ENCODE assay signal across 17 mouse cellular contexts in genomic region chr8:94863897-94864673, GRCm38 (mm10). TPM values are rescaled to one million over a fixed set of nuclear protein-coding genes. Genes with fewer than 3 reads are reported as not detected.
DNase-seq lines count a peak whose midpoint lies in the region; ATAC-seq and TF ChIP-seq lines count a peak whose summit lies in the region.
"Had no signal": no experiment of that assay in that cellular context is flagged by ENCODE, and none has a peak within 500 bp of the region (broad histone marks: within the 10 kb centered on the region; RNA-seq: fewer than 3 reads in every experiment).

No protein-coding gene starts in this region.

- no peak overlapping the region for H3K4me3 ChIP-seq in heart, embryonic 10.5 days
- no peak overlapping the region for H3K4me3 ChIP-seq in kidney, postnatal 0 days (replicated peaks; ENCODE audit: low read depth, low read length)
- no peak overlapping the region for H3K4me3 ChIP-seq in kidney, embryonic 15.5 days (replicated peaks)
- no peak overlapping the region for H3K4me3 ChIP-seq in midbrain, postnatal 0 days (ENCODE audit: low read depth, low read length)
- no peak overlapping the region for H3K4me3 ChIP-seq in midbrain, embryonic 13.5 days (replicated peaks)
- no peak overlapping the region for H3K4me3 ChIP-seq in stomach, postnatal 0 days (ENCODE audit: low read depth, low read length)
- H3K4me3 ChIP-seq: neural tube, embryonic 13.5 days had no signal

- no peak overlapping the region for H3K4me2 ChIP-seq in kidney, postnatal 0 days (ENCODE audit: low read length)
- H3K4me2 ChIP-seq in kidney, embryonic 15.5 days = no peak overlapping the region
- no peak overlapping the region for H3K4me2 ChIP-seq in midbrain, postnatal 0 days (ENCODE audit: low read depth, low read length, poor library complexity, severe bottlenecking)
- no peak overlapping the region for H3K4me2 ChIP-seq in midbrain, embryonic 13.5 days (replicated peaks)
- no peak overlapping the region for H3K4me2 ChIP-seq in stomach, postnatal 0 days (replicated peaks; ENCODE audit: low read depth)
- H3K4me2 ChIP-seq: hindbrain, embryonic 14.5 days; midbrain, embryonic 11.5 days; neural tube, embryonic 13.5 days had no signal

- H3K27me3 ChIP-seq in heart, embryonic 10.5 days (ENCODE audit: insufficient read depth, poor library complexity, severe bottlenecking) = no peaks in the 10 kb centered on the region
- no peaks in the 10 kb centered on the region for H3K27me3 ChIP-seq in kidney, postnatal 0 days (ENCODE audit: insufficient read depth, low read length)
- no peaks in the 10 kb centered on the region for H3K27me3 ChIP-seq in kidney, embryonic 15.5 days
- no peaks in the 10 kb centered on the region for H3K27me3 ChIP-seq in midbrain, postnatal 0 days (ENCODE audit: insufficient read depth, low read length)
- H3K27me3 ChIP-seq in midbrain, embryonic 13.5 days = no peaks in the 10 kb centered on the region
- no peaks in the 10 kb centered on the region for H3K27me3 ChIP-seq in stomach, postnatal 0 days (ENCODE audit: control insufficient read depth, insufficient read depth, low read length)
- H3K27me3 ChIP-seq: CH12.LX; neural tube, embryonic 13.5 days had no signal

- WGBS in heart, embryonic 10.5 days = 71% methylated on average over 10 of the region's 10 CpGs
- 81% methylated on average over 10 of the region's 10 CpGs for WGBS in kidney, postnatal 0 days
- WGBS in kidney, embryonic 15.5 days = 82% methylated on average over 10 of the region's 10 CpGs
- 78% methylated on average over 10 of the region's 10 CpGs for WGBS in midbrain, postnatal 0 days
- 84% methylated on average over 10 of the region's 10 CpGs for WGBS in midbrain, embryonic 13.5 days
- WGBS in stomach, postnatal 0 days = 69% methylated on average over 10 of the region's 10 CpGs

- no peak for TF ChIP-seq EP300 in stomach, postnatal 0 days (optimal IDR thresholded peaks at IDR 0.05)

- no peak overlapping the region for H3K27ac ChIP-seq in heart, embryonic 10.5 days
- no peak overlapping the region for H3K27ac ChIP-seq in kidney, postnatal 0 days
- no peak overlapping the region for H3K27ac ChIP-seq in kidney, embryonic 15.5 days
- no peak overlapping the region for H3K27ac ChIP-seq in midbrain, postnatal 0 days (ENCODE audit: low read depth, low read length)
- no peak overlapping the region for H3K27ac ChIP-seq in midbrain, embryonic 13.5 days
- no peak overlapping the region for H3K27ac ChIP-seq in stomach, postnatal 0 days (replicated peaks)
- H3K27ac ChIP-seq: hindbrain, embryonic 14.5 days; neural tube, embryonic 13.5 days had no signal

- peaks cover 95% of the 10 kb centered on the region for H3K36me3 ChIP-seq in heart, embryonic 10.5 days
- peaks cover 37% of the 10 kb centered on the region for H3K36me3 ChIP-seq in kidney, postnatal 0 days (ENCODE audit: insufficient read depth, low read length)
- peaks cover 92% of the 10 kb centered on the region for H3K36me3 ChIP-seq in kidney, embryonic 15.5 days
- peaks cover 53% of the 10 kb centered on the region for H3K36me3 ChIP-seq in midbrain, postnatal 0 days (ENCODE audit: insufficient read depth, low read length)
- peaks cover 73% of the 10 kb centered on the region for H3K36me3 ChIP-seq in midbrain, embryonic 13.5 days
- peaks cover 6% of the 10 kb centered on the region; the same call in 1 of the 2 replicates for H3K36me3 ChIP-seq in stomach, postnatal 0 days (ENCODE audit: control insufficient read depth, insufficient read depth, low read length)

- no peaks in the 10 kb centered on the region for H3K9me3 ChIP-seq in heart, embryonic 10.5 days
- no peaks in the 10 kb centered on the region for H3K9me3 ChIP-seq in kidney, postnatal 0 days (replicated peaks; ENCODE audit: low read length)
- no peaks in the 10 kb centered on the region for H3K9me3 ChIP-seq in kidney, embryonic 15.5 days (replicated peaks)
- no peaks in the 10 kb centered on the region for H3K9me3 ChIP-seq in midbrain, postnatal 0 days (ENCODE audit: low read length)
- H3K9me3 ChIP-seq in midbrain, embryonic 13.5 days = no peaks in the 10 kb centered on the region
- H3K9me3 ChIP-seq in stomach, postnatal 0 days (ENCODE audit: control insufficient read depth, low read length) = no peaks in the 10 kb centered on the region
- H3K9me3 ChIP-seq: neural tube, embryonic 13.5 days had no signal

- peaks cover 40% of the 10 kb centered on the region for H3K4me1 ChIP-seq in heart, embryonic 10.5 days
- no peaks in the 10 kb centered on the region; the same call in 1 of the 2 replicates for H3K4me1 ChIP-seq in kidney, postnatal 0 days (replicated peaks; ENCODE audit: insufficient read depth, low read length)
- peaks cover 12% of the 10 kb centered on the region for H3K4me1 ChIP-seq in kidney, embryonic 15.5 days
- peaks cover 10% of the 10 kb centered on the region for H3K4me1 ChIP-seq in midbrain, postnatal 0 days (ENCODE audit: insufficient read depth, low read length)
- peaks cover 21% of the 10 kb centered on the region for H3K4me1 ChIP-seq in midbrain, embryonic 13.5 days (replicated peaks)
- no peaks in the 10 kb centered on the region for H3K4me1 ChIP-seq in stomach, postnatal 0 days (replicated peaks; ENCODE audit: control insufficient read depth, insufficient read depth)

- ATAC-seq in kidney, postnatal 0 days (replicated peaks; ENCODE audit: low FRiP score, low read depth) = no peak
- no peak for ATAC-seq in kidney, embryonic 15.5 days (replicated peaks; ENCODE audit: low FRiP score)
- ATAC-seq in midbrain, postnatal 0 days (ENCODE audit: low FRiP score) = no peak
- no peak for ATAC-seq in midbrain, embryonic 13.5 days
- ATAC-seq in stomach, postnatal 0 days (ENCODE audit: low FRiP score, low TSS enrichment) = no peak
- ATAC-seq: forebrain, postnatal 0 days; intestine, embryonic 16.5 days had no signal

- H3K9ac ChIP-seq in kidney, postnatal 0 days (ENCODE audit: low read depth, low read length) = no peak overlapping the region
- H3K9ac ChIP-seq in kidney, embryonic 15.5 days = no peak overlapping the region
- H3K9ac ChIP-seq in midbrain, postnatal 0 days (replicated peaks; ENCODE audit: low read length, poor library complexity, severe bottlenecking) = no peak overlapping the region
- H3K9ac ChIP-seq in midbrain, embryonic 13.5 days (replicated peaks) = no peak overlapping the region
- H3K9ac ChIP-seq in stomach, postnatal 0 days (ENCODE audit: low read length) = no peak overlapping the region
- H3K9ac ChIP-seq: forebrain, postnatal 0 days; hindbrain, embryonic 14.5 days; neural tube, embryonic 13.5 days had no signal

- peak; percentile 29; the same call in 1 of the 2 replicates for TF ChIP-seq CTCF in kidney, postnatal 0 days (IDR thresholded peaks at IDR 0.05; ENCODE audit: low read depth)
- TF ChIP-seq CTCF in midbrain, postnatal 0 days (IDR thresholded peaks at IDR 0.05) = 0 out of 2 replicates have a peak, but pooled peaks have one; percentile 8
- TF ChIP-seq CTCF in stomach, postnatal 0 days (IDR thresholded peaks at IDR 0.05; ENCODE audit: low read depth) = peak; percentile 43

- DNase-seq in heart, adult 11 months = peak; percentile 93
- DNase-seq in heart, embryonic 10.5 days (ENCODE audit: low spot score) = no peak
- DNase-seq in kidney, postnatal 0 days (ENCODE audit: low spot score) = no peak
- no peak for DNase-seq in midbrain, postnatal 0 days (ENCODE audit: low spot score)
- DNase-seq in stomach, postnatal 0 days (ENCODE audit: low spot score) = no peak
- DNase-seq in cerebellum, adult 11 months = no peak
- DNase-seq: embryo, embryonic 11 days; forebrain, postnatal 0 days; right cerebral cortex, adult 18-20 months; thymus, postnatal 25 days had no signal

RNA-seq across cellular contexts. Expression of gene Polr2c, which starts 6.8 kb away (rescaled TPM):
- polyA plus RNA-seq in heart, embryonic 10.5 days (2016; fragmentation: Nextera tagmentation; extraction: Ambion mirVana) = 164 and 190 TPM in 2 replicates
- 129 and 132 TPM in 2 replicates for polyA plus RNA-seq in kidney, postnatal 0 days (2015; fragmentation: Nextera tagmentation; extraction: Ambion mirVana)
- 155 and 157 TPM in 2 replicates for polyA plus RNA-seq in kidney, embryonic 15.5 days (2015; fragmentation: Nextera tagmentation; extraction: Ambion mirVana)
- total RNA-seq in midbrain, postnatal 0 days (2014; rRNA removed) = 62.5 and 70.5 TPM in 2 replicates
- polyA plus RNA-seq in midbrain, postnatal 0 days (2015; fragmentation: Nextera tagmentation; extraction: Ambion mirVana) = 93.3 and 101 TPM in 2 replicates
- polyA plus RNA-seq in midbrain, embryonic 13.5 days (2015; fragmentation: Nextera tagmentation; extraction: Ambion mirVana) = 133 and 140 TPM in 2 replicates
- 70.4 and 72.7 TPM in 2 replicates for polyA plus RNA-seq in stomach, postnatal 0 days (2015; fragmentation: Nextera tagmentation; extraction: Ambion mirVana)

RNA-seq across cellular contexts. Expression of gene Dok4, which starts 12.0 kb away (rescaled TPM):
- 71.3 and 83.4 TPM in 2 replicates for polyA plus RNA-seq in heart, embryonic 10.5 days (2016; fragmentation: Nextera tagmentation; extraction: Ambion mirVana)
- polyA plus RNA-seq in kidney, postnatal 0 days (2015; fragmentation: Nextera tagmentation; extraction: Ambion mirVana) = 25.2 TPM in 2 replicates
- 27.0 and 32.8 TPM in 2 replicates for polyA plus RNA-seq in kidney, embryonic 15.5 days (2015; fragmentation: Nextera tagmentation; extraction: Ambion mirVana)
- 154 and 155 TPM in 2 replicates for total RNA-seq in midbrain, postnatal 0 days (2014; rRNA removed)
- polyA plus RNA-seq in midbrain, postnatal 0 days (2015; fragmentation: Nextera tagmentation; extraction: Ambion mirVana) = 95.0 and 104 TPM in 2 replicates
- 51.2 and 54.5 TPM in 2 replicates for polyA plus RNA-seq in midbrain, embryonic 13.5 days (2015; fragmentation: Nextera tagmentation; extraction: Ambion mirVana)
- polyA plus RNA-seq in stomach, postnatal 0 days (2015; fragmentation: Nextera tagmentation; extraction: Ambion mirVana) = 19.3 and 20.5 TPM in 2 replicates

RNA-seq across cellular contexts. Expression of gene Ciapin1, which starts 25.9 kb away (rescaled TPM):
- 148 and 158 TPM in 2 replicates for polyA plus RNA-seq in heart, embryonic 10.5 days (2016; fragmentation: Nextera tagmentation; extraction: Ambion mirVana)
- polyA plus RNA-seq in kidney, postnatal 0 days (2015; fragmentation: Nextera tagmentation; extraction: Ambion mirVana) = 112 and 129 TPM in 2 replicates
- polyA plus RNA-seq in kidney, embryonic 15.5 days (2015; fragmentation: Nextera tagmentation; extraction: Ambion mirVana) = 115 and 126 TPM in 2 replicates
- 60.6 and 62.7 TPM in 2 replicates for total RNA-seq in midbrain, postnatal 0 days (2014; rRNA removed)
- 162 and 164 TPM in 2 replicates for polyA plus RNA-seq in midbrain, postnatal 0 days (2015; fragmentation: Nextera tagmentation; extraction: Ambion mirVana)
- 202 and 203 TPM in 2 replicates for polyA plus RNA-seq in midbrain, embryonic 13.5 days (2015; fragmentation: Nextera tagmentation; extraction: Ambion mirVana)
- polyA plus RNA-seq in stomach, postnatal 0 days (2015; fragmentation: Nextera tagmentation; extraction: Ambion mirVana) = 58.8 and 61.7 TPM in 2 replicates

RNA-seq across cellular contexts. Expression of gene Coq9, which starts 26.0 kb away (rescaled TPM):
- 97.9 and 129 TPM in 2 replicates for polyA plus RNA-seq in heart, embryonic 10.5 days (2016; fragmentation: Nextera tagmentation; extraction: Ambion mirVana)
- polyA plus RNA-seq in kidney, postnatal 0 days (2015; fragmentation: Nextera tagmentation; extraction: Ambion mirVana) = 101 and 108 TPM in 2 replicates
- polyA plus RNA-seq in kidney, embryonic 15.5 days (2015; fragmentation: Nextera tagmentation; extraction: Ambion mirVana) = 81.0 and 83.6 TPM in 2 replicates
- total RNA-seq in midbrain, postnatal 0 days (2014; rRNA removed) = 101 and 110 TPM in 2 replicates
- polyA plus RNA-seq in midbrain, postnatal 0 days (2015; fragmentation: Nextera tagmentation; extraction: Ambion mirVana) = 46.5 and 54.8 TPM in 2 replicates
- 56.1 and 61.6 TPM in 2 replicates for polyA plus RNA-seq in midbrain, embryonic 13.5 days (2015; fragmentation: Nextera tagmentation; extraction: Ambion mirVana)
- 62.3 and 66.7 TPM in 2 replicates for polyA plus RNA-seq in stomach, postnatal 0 days (2015; fragmentation: Nextera tagmentation; extraction: Ambion mirVana)

RNA-seq across cellular contexts. Expression of gene Ccdc102a, which starts 53.8 kb away (rescaled TPM):
- polyA plus RNA-seq in heart, embryonic 10.5 days (2016; fragmentation: Nextera tagmentation; extraction: Ambion mirVana) = 22.0 and 31.0 TPM in 2 replicates
- 17.5 and 20.0 TPM in 2 replicates for polyA plus RNA-seq in kidney, postnatal 0 days (2015; fragmentation: Nextera tagmentation; extraction: Ambion mirVana)
- 21.6 and 24.1 TPM in 2 replicates for polyA plus RNA-seq in kidney, embryonic 15.5 days (2015; fragmentation: Nextera tagmentation; extraction: Ambion mirVana)
- 5.4 and 6.1 TPM in 2 replicates for total RNA-seq in midbrain, postnatal 0 days (2014; rRNA removed)
- polyA plus RNA-seq in midbrain, postnatal 0 days (2015; fragmentation: Nextera tagmentation; extraction: Ambion mirVana) = 3.6 and 3.7 TPM in 2 replicates
- 4.0 and 6.0 TPM in 2 replicates for polyA plus RNA-seq in midbrain, embryonic 13.5 days (2015; fragmentation: Nextera tagmentation; extraction: Ambion mirVana)
- polyA plus RNA-seq in stomach, postnatal 0 days (2015; fragmentation: Nextera tagmentation; extraction: Ambion mirVana) = 12.0 and 12.7 TPM in 2 replicates
